Mouse (Mus musculus) midbrain, embryonic 10.5 days (tissue): ENCODE measurements around the gene Gins3. TPM values are rescaled to one million over a fixed set of nuclear protein-coding genes. Genes with fewer than 3 reads are reported as not detected.
A peak's percentile ranks its signal among the peaks of the same experiment; 100 is the strongest.
"Not testable (repeated sequence)": the region's sequence is repeated elsewhere in the genome, so short reads cannot be mapped to it uniquely, and the experiment has no call there.

Experiments
- DNase-seq: peaks from one replicate; pipeline ENCODE4 v3.0.0-alpha.2; 2017; ENCODE audit warnings: low spot score
- H3K27ac ChIP-seq: fragments of 300-500 bp; sonication (generic); replicated peaks from 2 replicates; pipeline ENCODE4 v1.5.1; 2016; ENCODE audit warnings: mild to moderate bottlenecking
- H3K27me3 ChIP-seq: fragments of 300-500 bp; sonication (generic); 2 replicates; pipeline ENCODE4 v1.6.1; 2016; ENCODE audit warnings: low read depth, mild to moderate bottlenecking; ENCODE audit not compliant: poor library complexity, severe bottlenecking
- H3K36me3 ChIP-seq: fragments of 300-500 bp; sonication (generic); 2 replicates; pipeline ENCODE4 v1.6.1; 2016; ENCODE audit warnings: mild to moderate bottlenecking, moderate library complexity
- H3K4me1 ChIP-seq: fragments of 300-500 bp; sonication (generic); 2 replicates; pipeline ENCODE4 v1.6.1; 2016
- H3K4me3 ChIP-seq: fragments of 300-500 bp; sonication (generic); 2 replicates; pipeline ENCODE4 v1.5.1; 2016; ENCODE audit warnings: mild to moderate bottlenecking, moderate library complexity
- H3K9me3 ChIP-seq: fragments of 300-500 bp; sonication (generic); replicated peaks from 2 replicates; pipeline ENCODE4 v1.6.1; 2016; ENCODE audit warnings: mild to moderate bottlenecking
- WGBS: fragments of 180-500 bp; shearing (Covaris S2); methylation state at CpG from one replicate; pipeline ENCODE4 v1.1.7; 2016; 5-methylcytosine and 5-hydroxymethylcytosine counted together
- polyA plus RNA-seq: library from polyadenylated mRNA; unstranded; fragments of >200 nt; fragmentation: Nextera tagmentation; extraction: Ambion mirVana; gene quantifications from 2 replicates; pipeline ENCODE4 v1.2.1, GENCODE M21; 2016

Gene Gins3
- polyA plus RNA-seq: 31.2 and 31.7 TPM in 2 replicates

GRCm38 (mm10) chr8:95633262-95634062 lies at the start of gene Gins3:
Gene Gins3 (plus strand): TSS chr8:95633453.
- Histone ChIP-seq H3K27me3 (peaks cover 16% of the 10 kb centered on the region), H3K36me3 (peaks cover 10% of the 10 kb centered on the region), H3K27ac (peak within 1 kb of the TSS; percentile 87), H3K9me3 (no peaks in the 10 kb centered on the region), H3K4me1 (peaks cover 11% of the 10 kb centered on the region), H3K4me3 (peak within 1 kb of the TSS; percentile 94)
- DNase-seq: peak; percentile 95
- 1% methylated on average over 52 of the region's 52 CpGs for WGBS

GRCm38 (mm10) chr8:95587339-95587738 lies 45.9 kb upstream of the Gins3 start:
- Histone ChIP-seq H3K27ac (no peak overlapping the region), H3K4me1 (no peaks in the 10 kb centered on the region), H3K9me3 (no peaks in the 10 kb centered on the region; the same call in 1 of the 2 replicates), H3K36me3 (no peaks in the 10 kb centered on the region), H3K27me3 (no peaks in the 10 kb centered on the region), H3K4me3 (no peak overlapping the region)
- WGBS: 95% methylated on average over 1 of the region's 1 CpGs
- no peak for DNase-seq

GRCm38 (mm10) chr8:95589282-95589681 lies 44.0 kb upstream of the Gins3 start:
- Histone ChIP-seq H3K4me1 (no peaks in the 10 kb centered on the region; the same call in 1 of the 2 replicates), H3K27ac (no peak overlapping the region), H3K9me3 (no peaks in the 10 kb centered on the region; the same call in 1 of the 2 replicates), H3K36me3 (no peaks in the 10 kb centered on the region), H3K4me3 (no peak overlapping the region), H3K27me3 (no peaks in the 10 kb centered on the region)
- WGBS: 67% methylated on average over 10 of the region's 10 CpGs
- DNase-seq: no peak

- DNase-seq: no peak
- no peaks in the 10 kb centered on the region for H3K36me3 ChIP-seq
- no peaks in the 10 kb centered on the region for H3K27me3 ChIP-seq
- peaks cover 8% of the 10 kb centered on the region for H3K4me1 ChIP-seq
- no peaks in the 10 kb centered on the region; the same call in 1 of the 2 replicates for H3K9me3 ChIP-seq
- WGBS: 84% methylated on average over 4 of the region's 4 CpGs
- H3K4me3 ChIP-seq: no peak overlapping the region
- no peak overlapping the region for H3K27ac ChIP-seq
Measured at GRCm38 (mm10) chr8:95590539-95590938, 42.7 kb upstream of the Gins3 start.

- DNase-seq: no peak
- H3K4me3 ChIP-seq: no peak overlapping the region
- peaks cover 8% of the 10 kb centered on the region for H3K4me1 ChIP-seq
- 85% methylated on average over 12 of the region's 12 CpGs for WGBS
- no peaks in the 10 kb centered on the region for H3K27me3 ChIP-seq
- no peaks in the 10 kb centered on the region; the same call in 1 of the 2 replicates for H3K9me3 ChIP-seq
- no peaks in the 10 kb centered on the region for H3K36me3 ChIP-seq
- H3K27ac ChIP-seq: no peak overlapping the region
Measured at GRCm38 (mm10) chr8:95592131-95592780, 41.0 kb upstream of the Gins3 start.

GRCm38 (mm10) chr8:95593439-95594393 lies 39.5 kb upstream of the Gins3 start:
- Histone ChIP-seq H3K27me3 (no peaks in the 10 kb centered on the region), H3K36me3 (no peaks in the 10 kb centered on the region), H3K4me3 (no peak overlapping the region), H3K27ac (no peak overlapping the region), H3K4me1 (peaks cover 8% of the 10 kb centered on the region), H3K9me3 (no peaks in the 10 kb centered on the region)
- no peak for DNase-seq
- WGBS: 91% methylated on average over 7 of the region's 7 CpGs

- DNase-seq: no peak
- no peak overlapping the region for H3K4me3 ChIP-seq
- WGBS: 91% methylated on average over 14 of the region's 14 CpGs
- peaks cover 8% of the 10 kb centered on the region for H3K4me1 ChIP-seq
- H3K36me3 ChIP-seq: no peaks in the 10 kb centered on the region
- no peak overlapping the region for H3K27ac ChIP-seq
- H3K9me3 ChIP-seq: no peaks in the 10 kb centered on the region
- no peaks in the 10 kb centered on the region for H3K27me3 ChIP-seq
Measured at GRCm38 (mm10) chr8:95595131-95595530, 38.1 kb upstream of the Gins3 start.

GRCm38 (mm10) chr8:95596841-95597241 lies 36.4 kb upstream of the Gins3 start:
- H3K4me1 ChIP-seq: peaks cover 8% of the 10 kb centered on the region
- H3K27ac ChIP-seq: no peak overlapping the region
- no peaks in the 10 kb centered on the region for H3K9me3 ChIP-seq
- H3K27me3 ChIP-seq: no peaks in the 10 kb centered on the region
- no peak for DNase-seq
- 79% methylated on average over 4 of the region's 4 CpGs for WGBS
- H3K4me3 ChIP-seq: no peak overlapping the region
- no peaks in the 10 kb centered on the region for H3K36me3 ChIP-seq

GRCm38 (mm10) chr8:95599861-95600260 lies 33.4 kb upstream of the Gins3 start:
- peak; percentile 78 for DNase-seq
- no peaks in the 10 kb centered on the region for H3K9me3 ChIP-seq
- no peak overlapping the region for H3K4me3 ChIP-seq
- no peaks in the 10 kb centered on the region for H3K27me3 ChIP-seq
- H3K36me3 ChIP-seq: no peaks in the 10 kb centered on the region
- 12% methylated on average over 11 of the region's 11 CpGs for WGBS
- H3K4me1 ChIP-seq: peaks cover 4% of the 10 kb centered on the region
- no peak overlapping the region for H3K27ac ChIP-seq

GRCm38 (mm10) chr8:95601306-95601705 lies 31.9 kb upstream of the Gins3 start:
- Histone ChIP-seq H3K9me3 (no peaks in the 10 kb centered on the region), H3K36me3 (no peaks in the 10 kb centered on the region), H3K27ac (no peak overlapping the region), H3K27me3 (no peaks in the 10 kb centered on the region), H3K4me3 (no peak overlapping the region), H3K4me1 (no peaks in the 10 kb centered on the region)
- 87% methylated on average over 15 of the region's 15 CpGs for WGBS
- DNase-seq: no peak

- Histone ChIP-seq H3K27ac (no peak overlapping the region), H3K4me3 (no peak overlapping the region), H3K36me3 (no peaks in the 10 kb centered on the region), H3K27me3 (no peaks in the 10 kb centered on the region), H3K4me1 (no peaks in the 10 kb centered on the region), H3K9me3 (no peaks in the 10 kb centered on the region)
- DNase-seq: no peak
- WGBS: 77% methylated on average over 2 of the region's 2 CpGs
Measured at GRCm38 (mm10) chr8:95602168-95602567, 31.1 kb upstream of the Gins3 start.

GRCm38 (mm10) chr8:95606509-95606908 lies 26.7 kb upstream of the Gins3 start:
- H3K4me1 ChIP-seq, H3K9me3 ChIP-seq, H3K4me3 ChIP-seq, H3K27me3 ChIP-seq, H3K36me3 ChIP-seq, H3K27ac ChIP-seq, DNase-seq: not testable (repeated sequence)
- 28% methylated on average over 4 of the region's 5 CpGs for WGBS
